Mouse (Mus musculus): ENCODE results near the gene Ces3a.
"Not testable (repeated sequence)": the region's sequence is repeated elsewhere in the genome, so short reads cannot be mapped to it uniquely, and the experiment has no call there.

The Ces3a gene

GRCm38 (mm10) chr8:105048371-105048854 lies at the start of gene Ces3a:
Gene Ces3a (plus strand): TSS chr8:105048601.
- in situ Hi-C loops (cut with MboI, MseI) = no loop called here

- in situ Hi-C loops (cut with MboI, MseI) = no loop called here
These were observed 49.2 kb upstream of the Ces3a start for GRCm38 (mm10) chr8:104999183-104999582.

GRCm38 (mm10) chr8:105000586-105000985 lies 47.8 kb upstream of the Ces3a start, which contains the start of gene Ces2h:
Gene Ces2h (plus strand): TSS chr8:105000853.
- in situ Hi-C loops (cut with MboI, MseI) = no loop called here

- in situ Hi-C loops (cut with MboI, MseI) = no loop called here
These were observed 38.4 kb upstream of the Ces3a start for GRCm38 (mm10) chr8:105010000-105010399.

- in situ Hi-C loops (cut with MboI, MseI) = no loop called here
These were observed 37.3 kb upstream of the Ces3a start for GRCm38 (mm10) chr8:105011136-105011535.

- in situ Hi-C loops (cut with MboI, MseI) = no loop called here
These were observed 34.0 kb upstream of the Ces3a start for GRCm38 (mm10) chr8:105014391-105014790.

- in situ Hi-C loops (cut with MboI, MseI) = no loop called here
These were observed 26.4 kb upstream of the Ces3a start for GRCm38 (mm10) chr8:105021954-105022353.

GRCm38 (mm10) chr8:105023087-105023486 lies 25.3 kb upstream of the Ces3a start:
- in situ Hi-C loops (cut with MboI, MseI) = no loop called here

GRCm38 (mm10) chr8:105025050-105025449 lies 23.4 kb upstream of the Ces3a start:
- in situ Hi-C loops (cut with MboI, MseI) = no loop called here

- in situ Hi-C loops (cut with MboI, MseI) = no loop called here
These were observed 4.9 kb upstream of the Ces3a start for GRCm38 (mm10) chr8:105043510-105043909.

GRCm38 (mm10) chr8:105045824-105046401 lies 2.5 kb upstream of the Ces3a start:
- in situ Hi-C loops (cut with MboI, MseI) = no loop called here

GRCm38 (mm10) chr8:105056211-105056610 lies 7.8 kb downstream of the Ces3a start:
- in situ Hi-C loops (cut with MboI, MseI) = no loop called here

- in situ Hi-C loops (cut with MboI, MseI) = no loop called here
These were observed 11.7 kb downstream of the Ces3a start for GRCm38 (mm10) chr8:105060056-105060455.

GRCm38 (mm10) chr8:105066761-105067160 lies 18.4 kb downstream of the Ces3a start:
- in situ Hi-C loops (cut with MboI, MseI) = loop anchor here in 1 of 2 experiments (5.0 kb wide), 1 partner anchor 36 kb away; no protein-coding TSS in a partner anchor

GRCm38 (mm10) chr8:105067905-105068304 lies 19.5 kb downstream of the Ces3a start:
- in situ Hi-C loops (cut with MboI, MseI) = loop anchor here in 1 of 2 experiments (5.0 kb wide), 1 partner anchor 34 kb away; no protein-coding TSS in a partner anchor

GRCm38 (mm10) chr8:105068971-105069370 lies 20.6 kb downstream of the Ces3a start:
- in situ Hi-C loops (cut with MboI, MseI) = loop anchor here in 1 of 2 experiments (5.0 kb wide), 1 partner anchor 33 kb away; no protein-coding TSS in a partner anchor

- in situ Hi-C loops (cut with MboI, MseI) = no loop called here
These were observed 28.2 kb downstream of the Ces3a start for GRCm38 (mm10) chr8:105076601-105077000.

- in situ Hi-C loops (cut with MboI, MseI) = no loop called here
These were observed 28.7 kb downstream of the Ces3a start for GRCm38 (mm10) chr8:105077071-105077470.

GRCm38 (mm10) chr8:105078591-105078990 lies 30.2 kb downstream of the Ces3a start:
- in situ Hi-C loops (cut with MboI, MseI) = no loop called here

- in situ Hi-C loops (cut with MboI, MseI) = no loop called here
These were observed 32.5 kb downstream of the Ces3a start for GRCm38 (mm10) chr8:105080814-105081336.

GRCm38 (mm10) chr8:105083449-105084050 lies 35.1 kb downstream of the Ces3a start, which contains the start of gene Ces3b:
Gene Ces3b (plus strand): TSS chr8:105083753.
- in situ Hi-C loops (cut with MboI, MseI) = no loop called here

GRCm38 (mm10) chr8:105088166-105088565 lies 39.8 kb downstream of the Ces3a start:
- in situ Hi-C loops (cut with MboI, MseI) = not testable (repeated sequence)

GRCm38 (mm10) chr8:105088581-105088980 lies 40.2 kb downstream of the Ces3a start:
- in situ Hi-C loops (cut with MboI, MseI) = no loop called here
